Mouse (Mus musculus): ENCODE measurements around the gene Xpr1.

DNA sequence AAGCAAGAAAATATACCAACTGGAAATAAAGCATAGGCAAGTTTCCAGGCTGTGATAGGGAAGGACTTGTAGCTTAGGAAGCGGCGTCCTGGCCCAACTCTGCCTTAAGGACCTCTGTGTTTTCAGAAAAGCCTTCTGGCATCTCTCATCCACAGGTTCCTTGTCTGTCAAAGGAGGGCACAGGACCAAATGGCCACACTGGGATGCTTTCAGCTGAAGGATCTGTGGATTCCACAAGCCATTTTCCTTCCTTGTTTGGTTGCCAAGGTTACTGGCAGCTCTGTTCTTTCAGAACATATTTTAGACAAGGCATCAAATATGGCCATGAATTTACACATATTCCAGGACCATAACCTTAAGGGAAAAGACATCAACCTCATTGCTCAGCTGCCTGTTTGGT, 31.7 kb upstream of the Xpr1 start:
- TF ChIP-seq CTCF (IDR thresholded peaks at IDR 0.05; ENCODE audit: low read depth, low read length), result no peak
- TF ChIP-seq TAL1 (conservative IDR thresholded peaks at IDR 0.05; ENCODE audit: low read depth, low read length), result no peak
